Mouse (Mus musculus): Measurements from ENCODE around the gene Fam72a. TPM values are rescaled to one million over a fixed set of nuclear protein-coding genes. Genes with fewer than 3 reads are reported as not detected.

Fam72a gene
- total RNA-seq (2021): 1 to 10 TPM; 1.4 TPM

- DNase-seq: peak; percentile 99
Measured at GRCm38 (mm10) chr1:131527281-131528080, at the start of gene Fam72a, which contains the start of gene Srgap2. TSS of gene Fam72a (plus strand) at chr1:131527903. TSS of gene Srgap2 (minus strand) at chr1:131527352.

GRCm38 (mm10) chr1:131478770-131479305 lies 48.9 kb upstream of the Fam72a start:
- no peak for DNase-seq

- DNase-seq: no peak
Measured at GRCm38 (mm10) chr1:131481391-131481790, 46.3 kb upstream of the Fam72a start.

GRCm38 (mm10) chr1:131482242-131482641 lies 45.5 kb upstream of the Fam72a start:
- no peak for DNase-seq

GRCm38 (mm10) chr1:131486094-131486850 lies 41.4 kb upstream of the Fam72a start:
- DNase-seq: no peak

- DNase-seq: no peak
Measured at GRCm38 (mm10) chr1:131489312-131489711, 38.4 kb upstream of the Fam72a start.

GRCm38 (mm10) chr1:131491579-131491978 lies 36.1 kb upstream of the Fam72a start:
- DNase-seq: no peak

- peak; percentile 16 to 22 for DNase-seq
Measured at GRCm38 (mm10) chr1:131492360-131492759, 35.3 kb upstream of the Fam72a start.

- no peak for DNase-seq
Measured at GRCm38 (mm10) chr1:131493966-131494898, 33.5 kb upstream of the Fam72a start.

GRCm38 (mm10) chr1:131498231-131498630 lies 29.5 kb upstream of the Fam72a start:
- no peak for DNase-seq

- DNase-seq: no peak
Measured at GRCm38 (mm10) chr1:131501681-131502080, 26.0 kb upstream of the Fam72a start.

- no peak for DNase-seq
Measured at GRCm38 (mm10) chr1:131511131-131511530, 16.6 kb upstream of the Fam72a start.

GRCm38 (mm10) chr1:131511661-131512500 lies 15.8 kb upstream of the Fam72a start:
- DNase-seq: no peak

- no peak for DNase-seq
Measured at GRCm38 (mm10) chr1:131513136-131513535, 14.6 kb upstream of the Fam72a start.

GRCm38 (mm10) chr1:131514197-131514596 lies 13.5 kb upstream of the Fam72a start:
- no peak for DNase-seq

GRCm38 (mm10) chr1:131516588-131516987 lies 11.1 kb upstream of the Fam72a start:
- DNase-seq: no peak

GRCm38 (mm10) chr1:131523794-131524193 lies 3.9 kb upstream of the Fam72a start:
- no peak for DNase-seq

- DNase-seq: peak; percentile 36 to 44
Measured at GRCm38 (mm10) chr1:131525101-131525585, 2.6 kb upstream of the Fam72a start.

- DNase-seq: peak; percentile 29 to 56
Measured at GRCm38 (mm10) chr1:131525586-131526271, 2.0 kb upstream of the Fam72a start.
